Mouse (Mus musculus): ENCODE measurements around the gene Triobp.

Gene Triobp

GRCm38 (mm10) chr15:78962885-78963284 is 15.4 kb downstream of the Triobp start:
- DNase-seq (ENCODE audit: low spot score), result peak; percentile 86

DNA sequence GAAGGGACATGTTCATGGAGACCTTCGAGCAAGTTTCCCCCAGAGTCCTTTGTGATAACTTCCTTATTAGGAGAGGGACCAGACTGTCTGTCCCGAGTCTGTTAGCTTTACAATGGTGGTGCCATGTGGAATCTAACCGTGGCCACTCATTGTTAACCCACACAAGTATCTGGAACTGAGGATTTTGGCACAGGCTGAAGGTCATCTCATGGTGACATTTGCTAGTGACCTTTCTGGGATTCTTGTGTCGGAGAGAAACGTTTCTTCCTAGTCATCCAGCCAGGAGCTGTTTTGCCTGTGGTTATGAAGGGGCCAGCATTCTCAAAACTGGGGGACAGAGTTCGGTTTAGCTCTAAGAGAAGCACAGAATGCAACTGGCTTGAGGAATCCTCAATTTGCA is 24.1 kb downstream of the Triobp start:
- no peak for DNase-seq (ENCODE audit: low spot score)

DNA sequence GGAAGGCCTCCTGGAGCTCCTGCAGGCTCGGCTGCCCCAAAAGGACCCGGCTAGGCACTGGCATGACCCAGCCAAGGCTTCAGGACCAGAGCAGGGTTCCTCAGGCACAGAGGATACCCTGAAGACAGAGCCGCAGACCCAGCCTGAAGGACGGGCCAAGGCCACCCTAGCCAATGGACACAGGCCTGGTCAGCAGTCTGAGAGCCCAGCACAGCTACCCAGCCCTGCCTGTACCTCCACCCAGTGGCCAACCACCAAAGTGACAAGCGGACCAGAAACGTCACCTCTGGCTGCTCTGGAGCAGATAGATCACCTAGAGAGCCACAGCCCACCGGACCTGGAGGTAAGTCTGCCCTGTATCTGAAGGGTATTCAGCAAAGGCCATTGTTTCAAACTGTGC is 26.4 kb downstream of the Triobp start:
- no peak for DNase-seq (ENCODE audit: low spot score)

DNA sequence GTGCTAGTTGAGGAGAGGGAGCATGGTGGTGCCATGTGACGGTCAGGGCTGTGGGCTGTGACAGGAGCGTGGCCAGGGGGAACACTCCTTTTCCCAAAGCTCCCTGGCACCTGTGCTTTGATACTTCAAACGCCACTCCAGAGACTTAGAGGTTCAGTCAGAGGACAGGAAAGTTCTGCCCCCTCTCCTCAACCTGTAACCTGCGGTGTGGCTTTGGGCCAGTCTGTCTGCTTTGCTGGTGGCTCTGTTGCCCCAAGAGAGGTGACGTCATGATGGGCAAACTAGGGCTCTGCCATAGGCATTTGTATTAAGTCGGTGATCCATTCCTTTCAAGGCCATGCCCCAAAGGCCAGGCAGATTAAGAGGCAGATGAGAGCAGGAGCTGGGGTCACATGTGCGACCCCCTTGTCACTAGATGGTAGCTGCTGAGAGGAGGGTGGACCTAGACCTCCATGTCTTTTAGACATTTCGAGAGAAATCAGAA is 30.2 kb downstream of the Triobp start:
- DNase-seq (ENCODE audit: low spot score), result no peak

DNA sequence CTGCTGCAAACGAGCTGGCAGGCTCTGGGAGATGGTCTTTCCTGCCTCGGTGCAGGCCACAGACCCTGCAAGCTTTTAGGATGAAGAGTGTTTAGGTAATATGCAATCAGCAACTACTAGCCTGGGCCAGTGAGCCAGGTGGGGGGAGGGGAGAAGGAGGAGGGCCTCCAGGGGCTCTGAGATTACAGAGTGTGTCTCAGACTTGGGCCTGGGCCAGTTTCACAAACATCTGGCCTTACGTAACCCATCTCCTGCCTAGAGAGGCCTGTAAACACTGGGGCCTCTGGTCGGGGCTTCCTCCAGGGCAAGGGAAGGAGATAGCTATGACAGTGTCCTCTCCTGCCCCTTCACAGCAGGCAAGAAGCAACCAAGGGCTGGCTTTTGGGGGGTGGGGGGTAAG is 31.4 kb downstream of the Triobp start:
- DNase-seq (ENCODE audit: low spot score), result peak; percentile 65

DNA sequence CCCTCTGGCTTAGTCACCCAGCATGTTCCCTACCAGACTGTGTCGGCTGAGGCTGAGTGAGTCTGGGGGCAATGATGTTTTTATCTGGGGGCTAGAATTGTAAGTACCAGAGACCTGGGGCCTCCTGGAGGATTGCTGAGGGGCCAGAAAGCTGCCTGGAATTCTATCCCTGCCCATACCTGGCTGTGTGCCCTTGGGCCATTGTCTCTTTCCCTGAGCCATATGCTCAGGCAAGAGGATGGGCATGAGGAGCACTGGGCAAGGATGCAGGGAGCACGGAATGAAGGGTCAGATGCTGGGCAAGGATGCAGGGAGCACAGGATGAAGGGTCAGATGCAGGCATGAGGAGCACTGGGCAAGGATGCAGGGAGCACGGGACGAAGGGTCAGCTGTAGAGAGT is 32.6 kb downstream of the Triobp start:
- DNase-seq (ENCODE audit: low spot score), result no peak

DNA sequence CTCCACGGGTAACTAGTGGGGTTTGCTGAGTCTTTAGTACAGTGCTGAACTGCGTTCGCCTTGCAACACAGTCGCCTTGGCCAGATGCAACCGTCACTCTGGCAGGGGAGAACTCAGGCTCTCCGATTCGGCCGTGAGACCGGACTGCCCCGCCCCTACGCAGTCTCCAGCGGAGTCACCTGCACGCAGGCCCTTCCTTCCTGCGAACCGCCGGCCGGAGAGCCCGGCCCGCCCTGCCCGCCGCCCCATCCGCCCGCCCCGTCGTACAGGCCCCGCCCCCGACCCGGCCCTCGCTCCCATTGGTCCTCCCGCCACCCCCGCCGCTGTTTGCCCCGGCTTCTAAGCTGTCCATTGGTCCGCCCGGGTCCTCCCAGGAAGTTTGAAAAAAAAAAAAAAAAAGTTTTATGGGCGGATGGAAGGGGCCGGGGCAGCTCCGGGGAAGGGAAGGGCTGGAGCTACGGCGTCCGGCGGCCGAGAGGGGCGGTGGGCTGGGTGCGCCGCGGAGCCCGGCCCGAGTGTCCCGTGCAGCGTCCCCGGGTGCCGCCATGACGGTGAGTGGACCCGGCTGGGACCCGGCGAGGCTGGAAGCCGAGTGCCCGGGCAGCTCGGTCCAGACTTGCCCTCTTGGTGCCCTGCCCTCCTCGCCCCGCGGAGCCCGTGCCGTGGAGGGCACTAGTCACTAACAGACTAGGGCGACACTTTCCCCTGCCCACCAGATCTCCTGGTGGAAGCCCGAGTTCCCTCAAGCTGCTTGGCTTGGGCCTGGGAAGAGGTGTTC is 35.3 kb downstream of the Triobp start:
- DNase-seq (ENCODE audit: low spot score), result peak; percentile 88

- DNase-seq (ENCODE audit: low spot score), result peak; percentile 78
Observed at GRCm38 (mm10) chr15:78983436-78984285, 36.1 kb downstream of the Triobp start.

GRCm38 (mm10) chr15:78984286-78984778 is 36.8 kb downstream of the Triobp start:
- no peak for DNase-seq (ENCODE audit: low spot score)

- DNase-seq (ENCODE audit: low spot score), result peak; percentile 31
Observed at GRCm38 (mm10) chr15:78986536-78987220, 39.2 kb downstream of the Triobp start.

GRCm38 (mm10) chr15:78988499-78988971 is 41.0 kb downstream of the Triobp start:
- no peak for DNase-seq (ENCODE audit: low spot score)

DNA sequence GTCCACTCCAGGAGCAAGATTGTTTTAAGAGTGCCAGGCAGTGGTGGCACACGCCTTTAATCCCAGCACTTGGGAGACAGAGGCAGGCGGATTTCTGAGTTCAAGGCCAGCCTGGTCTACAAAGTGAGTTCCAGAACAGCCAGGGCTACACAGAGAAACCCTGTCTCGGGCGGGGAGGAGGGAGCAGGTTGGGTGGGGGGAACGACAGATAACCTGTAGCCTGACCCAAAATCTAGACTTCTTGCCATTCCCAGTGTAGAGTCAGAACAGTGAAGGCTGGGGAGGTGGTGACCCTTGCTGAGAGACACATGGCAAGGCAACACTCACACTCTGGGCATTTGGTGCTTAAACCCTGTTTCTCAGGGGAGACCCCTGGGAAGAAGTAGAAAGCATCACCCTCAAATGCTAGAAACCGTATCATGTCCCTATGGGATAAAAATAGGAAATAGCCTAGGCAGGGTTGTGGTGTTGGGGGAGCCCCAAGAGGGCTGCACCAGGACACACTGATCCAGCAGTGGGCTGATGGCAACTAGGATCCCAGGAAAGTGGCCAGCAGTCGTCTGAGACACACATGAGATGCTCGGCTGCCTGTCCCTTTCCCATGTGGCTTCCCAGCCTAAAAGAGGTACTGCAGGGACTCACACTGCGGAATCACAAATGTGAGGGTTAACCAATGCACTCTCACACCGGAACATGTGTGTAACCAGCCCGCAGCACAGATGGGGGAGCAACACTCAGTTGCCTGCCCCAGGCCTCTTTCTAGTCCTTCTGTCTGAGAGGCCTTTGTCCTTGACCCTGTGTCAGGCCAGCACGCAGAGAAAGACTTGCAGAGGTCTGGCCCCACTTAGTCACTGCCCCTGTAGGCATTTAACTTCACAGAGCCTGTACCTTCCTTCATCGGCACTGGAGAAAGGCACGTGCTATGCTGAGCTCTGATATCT is 41.9 kb downstream of the Triobp start:
- DNase-seq (ENCODE audit: low spot score), result no peak

- no peak for DNase-seq (ENCODE audit: low spot score)
Observed at GRCm38 (mm10) chr15:78990093-78990463, 42.6 kb downstream of the Triobp start.

DNA sequence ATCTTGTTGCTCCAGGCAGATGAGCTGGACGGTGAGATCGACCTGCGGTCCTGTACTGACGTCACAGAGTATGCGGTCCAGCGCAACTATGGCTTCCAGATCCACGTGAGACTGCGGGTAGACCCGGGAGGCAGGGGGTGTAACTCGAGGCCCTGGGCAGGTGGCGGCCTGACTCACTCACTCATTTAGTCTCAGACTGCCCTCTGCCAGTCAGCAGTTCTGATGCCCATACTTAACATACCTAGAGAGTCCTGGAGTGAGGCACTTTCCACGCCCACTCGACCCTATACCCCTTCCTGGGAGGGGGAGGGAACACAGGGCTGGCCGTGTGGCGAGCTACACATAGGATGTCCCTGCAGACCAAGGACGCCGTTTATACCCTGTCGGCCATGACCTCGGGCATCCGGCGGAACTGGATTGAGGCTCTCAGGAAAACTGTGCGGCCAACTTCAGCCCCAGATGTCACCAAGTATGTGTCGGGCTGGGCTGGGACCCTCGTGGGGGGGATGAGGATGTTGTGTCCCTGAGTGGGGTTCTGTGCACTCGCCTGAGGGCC is 43.5 kb downstream of the Triobp start:
- no peak for DNase-seq (ENCODE audit: low spot score)

DNA sequence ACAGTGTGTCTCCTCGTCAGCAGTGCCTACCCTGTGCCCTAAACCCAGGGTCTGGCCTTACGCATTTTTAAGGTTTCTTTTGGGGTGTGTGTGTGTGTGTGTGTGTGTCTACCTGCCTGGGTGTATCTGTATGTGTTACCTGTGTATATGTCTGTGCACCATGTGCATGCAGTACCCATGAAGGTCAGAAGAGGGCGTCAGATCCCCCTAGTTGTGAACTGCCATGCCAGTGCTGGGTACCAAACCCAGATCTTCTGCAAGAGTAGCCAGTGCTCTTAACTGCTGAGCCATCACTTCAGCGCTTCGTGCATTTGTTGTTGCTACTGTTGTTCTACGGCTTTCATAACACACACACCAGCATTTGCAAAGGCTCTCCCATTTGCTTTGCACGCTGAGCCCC is 44.7 kb downstream of the Triobp start:
- no peak for DNase-seq (ENCODE audit: low spot score)

- DNase-seq (ENCODE audit: low spot score), result no peak
Observed at GRCm38 (mm10) chr15:78992925-78993324, 45.4 kb downstream of the Triobp start.

GRCm38 (mm10) chr15:78995916-78996315 is 48.4 kb downstream of the Triobp start:
- no peak for DNase-seq (ENCODE audit: low spot score)

- no peak for DNase-seq (ENCODE audit: low spot score)
Observed at GRCm38 (mm10) chr15:78996663-78997062, 49.1 kb downstream of the Triobp start.

- DNase-seq (ENCODE audit: low spot score), result no peak
Observed at GRCm38 (mm10) chr15:78998348-78998747, 50.8 kb downstream of the Triobp start.

GRCm38 (mm10) chr15:78999586-78999985 is 52.1 kb downstream of the Triobp start:
- no peak for DNase-seq (ENCODE audit: low spot score)

GRCm38 (mm10) chr15:79000357-79000791 is 52.9 kb downstream of the Triobp start:
- no peak for DNase-seq (ENCODE audit: low spot score)

All from embryo, embryonic 10 days (tissue).